Mouse (Mus musculus): Measurements from ENCODE around the gene Mt4.

DNA sequence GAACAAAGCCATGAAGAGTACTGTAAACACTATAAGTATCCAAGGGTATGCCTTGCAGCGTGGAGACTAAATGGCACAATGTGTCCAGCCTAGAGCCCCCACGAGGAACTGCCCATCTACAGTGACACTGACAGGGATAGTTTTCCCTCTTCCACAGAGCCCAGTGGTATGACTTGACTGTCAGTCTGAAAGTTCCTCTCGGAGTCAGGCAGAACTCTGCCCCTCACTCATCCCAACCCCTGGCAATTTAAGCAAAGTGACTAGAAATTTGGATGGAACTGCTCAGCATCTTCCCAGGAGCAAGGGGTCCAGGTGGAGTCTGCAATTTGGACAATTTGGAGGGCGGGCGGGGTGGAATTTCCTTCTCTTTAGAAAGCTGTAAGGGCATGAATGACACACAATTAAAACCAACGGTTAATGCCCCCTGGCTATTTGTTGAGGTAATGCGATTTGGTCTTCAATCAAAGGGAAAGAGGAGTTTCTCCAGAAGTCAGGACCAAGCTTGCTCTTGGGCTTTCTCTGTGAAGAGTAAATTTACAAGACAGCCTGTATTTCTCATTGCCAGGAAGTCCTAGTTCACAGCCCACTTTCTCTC, 37.7 kb downstream of the Mt4 start:
- TF ChIP-seq CTCF (IDR thresholded peaks at IDR 0.05; ENCODE audit: low read depth, low read length) (no peak), POLR2A (IDR thresholded peaks at IDR 0.05; ENCODE audit: extremely low read depth, insufficient read depth, low read length) (no peak)

All from liver, adult 2 months (tissue).